Mouse (Mus musculus) liver, adult 2 months (tissue): Measurements from ENCODE around the gene Prickle3.

Experiments used
- CTCF ChIP-seq: fragments of 200-500 bp; IDR thresholded peaks from 2 replicates; pipeline ENCODE4 v1.5.1; 2011; ENCODE audit warnings: low read depth, low read length, control low read depth
- POLR2A ChIP-seq: fragments of 200-500 bp; IDR thresholded peaks from 2 replicates; pipeline ENCODE4 v1.6.1; 2011; ENCODE audit warnings: low read length, control low read depth; ENCODE audit not compliant: insufficient read depth; ENCODE audit errors: extremely low read depth

DNA sequence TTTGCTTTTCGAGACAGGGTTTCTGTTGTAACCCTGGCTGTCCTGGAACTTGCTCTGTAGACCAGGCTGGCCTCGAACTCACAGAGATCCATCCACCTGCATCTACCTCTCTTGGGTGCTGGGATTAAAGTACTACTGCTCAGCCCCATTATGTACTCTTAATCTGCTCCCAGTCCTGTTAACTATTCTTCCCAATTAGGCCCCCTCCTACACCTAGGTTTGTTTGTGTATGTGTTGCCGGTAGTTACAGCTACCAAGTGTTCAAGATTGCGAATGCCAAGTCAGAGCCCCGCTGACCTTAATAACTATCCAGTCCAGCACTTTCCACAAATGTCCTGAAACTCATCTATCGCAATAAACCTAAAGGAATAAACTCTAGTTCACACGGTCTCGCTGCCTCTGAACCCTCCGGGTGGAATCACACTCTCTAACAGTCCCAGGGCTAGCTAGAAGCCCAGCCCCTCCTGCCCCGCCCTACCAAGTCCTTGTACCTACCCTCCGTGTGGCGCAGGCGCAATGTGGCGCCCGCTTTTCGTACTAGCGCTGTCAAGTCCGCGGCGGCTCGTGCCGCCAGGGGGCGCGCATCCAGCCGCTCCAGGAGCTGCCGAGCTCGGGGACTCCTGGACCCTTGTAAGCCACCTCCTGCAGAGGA, 22.5 kb downstream of the Prickle3 start:
- TF ChIP-seq CTCF (peak; percentile 74), POLR2A (no peak)
